Mouse (Mus musculus): Measurements from ENCODE around the gene Neurl3.

DNA sequence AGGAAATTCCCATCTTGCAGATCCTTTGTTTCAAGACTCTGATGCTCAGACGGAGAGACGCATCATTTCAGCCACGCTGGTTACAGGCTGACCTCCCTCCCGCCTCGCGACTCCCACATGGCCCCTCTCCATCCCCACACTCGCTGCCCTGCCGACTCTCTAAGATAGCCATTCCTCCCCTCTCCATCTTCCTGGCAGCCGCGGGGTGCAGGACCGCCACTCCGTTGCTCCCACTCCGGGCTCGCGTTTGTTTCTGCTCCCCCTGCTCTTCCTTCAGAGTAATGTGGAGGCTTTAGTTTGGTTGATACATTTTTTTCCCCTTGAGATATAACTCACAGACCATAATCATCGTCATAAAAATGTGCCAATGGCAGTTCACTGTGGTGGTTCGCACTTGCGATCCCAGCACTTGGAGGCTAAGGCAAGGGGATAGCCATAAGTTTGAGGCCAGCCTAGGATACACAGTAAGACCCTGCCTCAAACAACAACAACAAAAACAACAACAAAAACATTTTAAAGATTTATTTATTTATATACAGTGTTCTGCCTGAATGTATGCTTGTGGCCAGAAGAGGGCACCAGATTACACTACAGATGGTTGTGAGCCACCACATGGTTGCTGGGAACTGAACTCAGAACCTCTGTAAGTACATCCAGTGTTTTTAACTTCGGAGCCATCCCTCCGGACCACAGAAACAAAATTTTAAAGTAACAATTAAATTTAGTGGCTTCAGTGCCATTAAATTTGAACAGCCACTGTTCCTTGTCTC, 18.4 kb downstream of the Neurl3 start:
- TF ChIP-seq CTCF (IDR thresholded peaks at IDR 0.05; ENCODE audit: low read depth) (peak; percentile 49), EP300 (IDR thresholded peaks at IDR 0.05; ENCODE audit: low read depth) (no peak)

All from liver, postnatal 0 days (tissue).